Comparison of ENCODE assay signal across 8 mouse cellular contexts in genomic region chr19:7423028-7423655, GRCm38 (mm10). TPM values are rescaled to one million over a fixed set of nuclear protein-coding genes. Genes with fewer than 3 reads are reported as not detected.
DNase-seq lines count a peak whose midpoint lies in the region; ATAC-seq and TF ChIP-seq lines count a peak whose summit lies in the region.

No protein-coding gene starts in this region.

- H3K4me3 ChIP-seq in ES-E14 (ENCODE audit: insufficient read depth in 1 of 2, low read depth in 1 of 2, low read length in 2 of 2, poor library complexity in 1 of 2, severe bottlenecking in 1 of 2): peak overlapping the region; percentile 58 to 60
- H3K4me3 ChIP-seq in cerebellum, adult 2 months (replicated peaks; ENCODE audit: insufficient read depth, low read depth, low read length): peak overlapping the region; percentile 61
- peak overlapping the region; percentile 47 for H3K4me3 ChIP-seq in hindbrain, embryonic 10.5 days
- H3K4me3 ChIP-seq in lung, adult 2 months (replicated peaks; ENCODE audit: extremely low read depth, low read depth, low read length): peak overlapping the region; percentile 29

- TF ChIP-seq POLR2A in cerebellum, adult 2 months (IDR thresholded peaks at IDR 0.05; ENCODE audit: borderline replicate concordance, insufficient read depth, low read length): 0 out of 2 replicates have a peak, but pooled peaks have one; percentile 12
- TF ChIP-seq POLR2A in lung, adult 2 months (IDR thresholded peaks at IDR 0.05; ENCODE audit: borderline replicate concordance, extremely low read depth, low read depth, low read length): 0 out of 2 replicates have a peak, but pooled peaks have one; percentile 6

- TF ChIP-seq CTCF in cerebellum, adult 2 months (IDR thresholded peaks at IDR 0.05; ENCODE audit: borderline replicate concordance, insufficient read depth, low read depth, low read length): no peak
- no peak for TF ChIP-seq CTCF in lung, adult 2 months (IDR thresholded peaks at IDR 0.05; ENCODE audit: insufficient read depth, low read length)

- no peaks in the 10 kb centered on the region for H3K9me3 ChIP-seq in ES-E14 (ENCODE audit: control insufficient read depth, insufficient read depth, low read depth, low read length)
- 0 out of 2 replicates have a peak, but pooled peaks cover 3% of the 10 kb centered on the region for H3K9me3 ChIP-seq in hindbrain, embryonic 10.5 days

- WGBS in cerebellum, adult 2 months: 2% methylated on average over 51 of the region's 51 CpGs
- WGBS in hindbrain, embryonic 10.5 days: 12% methylated on average over 51 of the region's 51 CpGs
- WGBS in lung, adult 2 months: 20% methylated on average over 51 of the region's 51 CpGs

- H3K27ac ChIP-seq in ES-E14 (ENCODE audit: insufficient read depth, low read depth, low read length, poor library complexity, severe bottlenecking): no peak overlapping the region
- H3K27ac ChIP-seq in cerebellum, adult 2 months (ENCODE audit: insufficient read depth, low read length): 0 out of 2 replicates have a peak overlapping the region, but pooled peaks have one; percentile 5
- H3K27ac ChIP-seq in hindbrain, embryonic 10.5 days: peak overlapping the region; percentile 88

- no peak for ATAC-seq in inflammation-experienced regulatory T-cells, adult 6 months

- H3K9ac ChIP-seq in ES-E14 (ENCODE audit: insufficient read depth, low read depth, low read length, poor library complexity, severe bottlenecking): peak overlapping the region; percentile 32

- H3K36me3 ChIP-seq in ES-E14 (ENCODE audit: control insufficient read depth, insufficient read depth, low read length, poor library complexity, severe bottlenecking): peaks cover 19% of the 10 kb centered on the region
- H3K36me3 ChIP-seq in hindbrain, embryonic 10.5 days: peaks cover 87% of the 10 kb centered on the region

- DNase-seq in ES-E14 (ENCODE audit: low read depth, low spot score): no peak
- DNase-seq in cerebellum, adult 2 months: peak; percentile 84 to 88
- peak; percentile 76 to 87 for DNase-seq in frontal cortex, postnatal 10 days (ENCODE audit: low spot score in 2 of 2)
- peak; percentile 59 for DNase-seq in hindbrain, embryonic 10.5 days (ENCODE audit: low spot score)
- peak; percentile 70 for DNase-seq in layer of hippocampus, adult 9-11 months
- DNase-seq in lung, adult 2 months: peak; percentile 86
- DNase-seq in retina, embryonic 14.5 days (ENCODE audit: low spot score): peak; percentile 39

- in situ Hi-C loops in ES-E14 (cut with MboI; ENCODE audit: low sequenced_read_pairs in 2 of 2, unreplicated experiment in 2 of 2): no loop called here

- no peaks in the 10 kb centered on the region for H3K27me3 ChIP-seq in cerebellum, adult 2 months (ENCODE audit: control insufficient read depth, insufficient read depth, low read length)
- H3K27me3 ChIP-seq in hindbrain, embryonic 10.5 days (ENCODE audit: insufficient read depth, poor library complexity, severe bottlenecking): peaks cover 19% of the 10 kb centered on the region; the same call in 1 of the 2 replicates

- peaks cover 0 to 14% of the 10 kb centered on the region in 2 experiments; a peak in 2 of 4 replicates for H3K4me1 ChIP-seq in ES-E14 (ENCODE audit: control insufficient read depth in 2 of 2, insufficient read depth in 2 of 2, low read length in 2 of 2, poor library complexity in 1 of 2)
- H3K4me1 ChIP-seq in cerebellum, adult 2 months (ENCODE audit: control insufficient read depth, insufficient read depth, low read length): no peaks in the 10 kb centered on the region
- H3K4me1 ChIP-seq in hindbrain, embryonic 10.5 days (replicated peaks): peaks cover 67% of the 10 kb centered on the region
- peaks cover 8% of the 10 kb centered on the region for H3K4me1 ChIP-seq in lung, adult 2 months (ENCODE audit: control insufficient read depth, insufficient read depth, low read length)

TF ChIP-seq in ES-E14, 5 proteins besides CTCF, POLR2A, EP300 and RAD21:
- no peak for TF ChIP-seq MAFK (IDR thresholded peaks at IDR 0.05; ENCODE audit: insufficient read depth, low read depth, low read length)
- no peak for TF ChIP-seq ZNF384 (IDR thresholded peaks at IDR 0.05; ENCODE audit: low read depth, low read length)
- TF ChIP-seq ZC3H11A (IDR thresholded peaks at IDR 0.05; ENCODE audit: borderline replicate concordance, low read depth, low read length): no peak
- TF ChIP-seq CHD2 (IDR thresholded peaks at IDR 0.05; ENCODE audit: low read depth, low read length): no peak
TF ChIP-seq in ES-E14: peak in this region for 0.

RNA-seq across cellular contexts. Expression of gene 2700081O15Rik, which starts 5.7 kb away (rescaled TPM):
- 28.3 and 40.4 TPM in 2 replicates for total RNA-seq in ES-E14 (2012; rRNA removed)
- 16.3 and 16.6 TPM in 2 replicates for polyA plus RNA-seq in cerebellum, adult 2 months (2012; rRNA removed)
- 7.0 and 8.6 TPM in 2 replicates for polyA plus RNA-seq in hindbrain, embryonic 10.5 days (2016; fragmentation: Nextera tagmentation; extraction: Ambion mirVana)
- 26.2 and 36.7 TPM in 2 replicates for polyA plus RNA-seq in lung, adult 2 months (2012; rRNA removed)
- polyA plus RNA-seq in inflammation-experienced regulatory T-cells, adult 6 months (2017; shearing (Covaris generic)): under 1 TPM; 0.10 to 0.23 (median 0.15) TPM

RNA-seq across cellular contexts. Expression of gene Spindoc, which starts 40.3 kb away (rescaled TPM):
- total RNA-seq in ES-E14 (2012; rRNA removed): 36.8 and 40.0 TPM in 2 replicates
- polyA plus RNA-seq in cerebellum, adult 2 months (2012; rRNA removed): 18.5 and 19.0 TPM in 2 replicates
- 44.9 and 48.0 TPM in 2 replicates for polyA plus RNA-seq in hindbrain, embryonic 10.5 days (2016; fragmentation: Nextera tagmentation; extraction: Ambion mirVana)
- 19.0 and 19.3 TPM in 2 replicates for polyA plus RNA-seq in lung, adult 2 months (2012; rRNA removed)
- 1 to 10 TPM; 2.8 to 4.4 (median 3.6) TPM for polyA plus RNA-seq in inflammation-experienced regulatory T-cells, adult 6 months (2017; shearing (Covaris generic))

RNA-seq across cellular contexts. Expression of gene Rtn3, which starts 59.9 kb away (rescaled TPM):
- total RNA-seq in ES-E14 (2012; rRNA removed): 70.5 and 78.6 TPM in 2 replicates
- 563 and 663 TPM in 2 replicates for polyA plus RNA-seq in cerebellum, adult 2 months (2012; rRNA removed)
- polyA plus RNA-seq in hindbrain, embryonic 10.5 days (2016; fragmentation: Nextera tagmentation; extraction: Ambion mirVana): 256 and 280 TPM in 2 replicates
- polyA plus RNA-seq in lung, adult 2 months (2012; rRNA removed): 106 and 107 TPM in 2 replicates
- polyA plus RNA-seq in inflammation-experienced regulatory T-cells, adult 6 months (2017; shearing (Covaris generic)): 10 to 100 TPM; 36.0 to 58.3 (median 45.6) TPM
